Mouse (Mus musculus) hindbrain, embryonic 16.5 days (tissue): ENCODE measurements around the gene Pde10a. TPM values are rescaled to one million over a fixed set of nuclear protein-coding genes. Genes with fewer than 3 reads are reported as not detected.

Experiments
- ATAC-seq: fragments of 200-750 bp; cut with Nextera tagmentation; 2 replicates; pipeline ENCODE4 v1.8.0; 2017; ENCODE audit warnings: moderate TSS enrichment, moderate library complexity
- H3K27ac ChIP-seq: fragments of 300-500 bp; sonication (generic); 2 replicates; pipeline ENCODE4 v1.5.1; 2014; ENCODE audit warnings: low read depth, mild to moderate bottlenecking, control low read depth, low read length, moderate library complexity
- H3K27me3 ChIP-seq: fragments of 300-500 bp; sonication (generic); replicated peaks from 2 replicates; pipeline ENCODE4 v1.6.1; 2014; ENCODE audit warnings: low read length; ENCODE audit not compliant: control insufficient read depth, insufficient read depth
- H3K36me3 ChIP-seq: fragments of 300-500 bp; sonication (generic); 2 replicates; pipeline ENCODE4 v1.6.1; 2014; ENCODE audit warnings: mild to moderate bottlenecking, low read length, moderate library complexity, mixed read lengths; ENCODE audit not compliant: control insufficient read depth, insufficient read depth
- H3K4me1 ChIP-seq: fragments of 300-500 bp; sonication (generic); 2 replicates; pipeline ENCODE4 v1.6.1; 2014; ENCODE audit warnings: low read depth, low read length; ENCODE audit not compliant: control insufficient read depth, insufficient read depth
- H3K4me2 ChIP-seq: fragments of 300-500 bp; sonication (generic); 2 replicates; pipeline ENCODE4 v1.6.1; 2014; ENCODE audit warnings: mild to moderate bottlenecking, low read length, control low read depth, moderate library complexity
- H3K4me3 ChIP-seq: fragments of 300-500 bp; sonication (generic); 2 replicates; pipeline ENCODE4 v1.5.1; 2014; ENCODE audit warnings: mild to moderate bottlenecking, low read length, control low read depth, moderate library complexity
- H3K9ac ChIP-seq: fragments of 300-500 bp; sonication (generic); 2 replicates; pipeline ENCODE4 v1.6.1; 2014; ENCODE audit warnings: low read depth, mild to moderate bottlenecking, control low read depth, low read length, moderate library complexity
- H3K9me3 ChIP-seq: fragments of 300-500 bp; sonication (generic); 2 replicates; pipeline ENCODE4 v1.6.1; 2014; ENCODE audit warnings: mild to moderate bottlenecking, low read length, moderate library complexity; ENCODE audit not compliant: control insufficient read depth
- WGBS: fragments of 180-500 bp; shearing (Covaris S2); extraction: QIAGEN DNeasy Blood & Tissue Kit; methylation state at CpG from one replicate; pipeline ENCODE4 v1.1.7; 2014; 5-methylcytosine and 5-hydroxymethylcytosine counted together
- polyA plus RNA-seq: library from polyadenylated mRNA; unstranded; fragments of >200 nt; fragmentation: Nextera tagmentation; extraction: Ambion mirVana; gene quantifications from 2 replicates; pipeline ENCODE4 v1.2.1, GENCODE M21; 2015

Pde10a gene
- polyA plus RNA-seq, 1 experiment from 2014 or later: 11.3 TPM

GRCm38 (mm10) chr17:8493461-8493860 is 31.7 kb upstream of the Pde10a start:
- H3K4me3 ChIP-seq: no peak overlapping the region
- H3K9me3 ChIP-seq: no peaks in the 10 kb centered on the region
- H3K9ac ChIP-seq: no peak overlapping the region
- H3K4me1 ChIP-seq: no peaks in the 10 kb centered on the region
- WGBS: 91% methylated on average over 4 of the region's 4 CpGs
- no peaks in the 10 kb centered on the region for H3K36me3 ChIP-seq
- no peak for ATAC-seq
- H3K4me2 ChIP-seq: no peak overlapping the region
- H3K27ac ChIP-seq: no peak overlapping the region
- no peaks in the 10 kb centered on the region for H3K27me3 ChIP-seq

GRCm38 (mm10) chr17:8498151-8498550 is 27.0 kb upstream of the Pde10a start:
- no peak for ATAC-seq

GRCm38 (mm10) chr17:8498655-8499054 is 26.5 kb upstream of the Pde10a start:
- H3K27me3 ChIP-seq: no peaks in the 10 kb centered on the region
- H3K9me3 ChIP-seq: no peaks in the 10 kb centered on the region
- WGBS: 55% methylated on average over 5 of the region's 5 CpGs
- no peak for ATAC-seq
- H3K4me2 ChIP-seq: no peak overlapping the region
- no peaks in the 10 kb centered on the region for H3K4me1 ChIP-seq
- H3K36me3 ChIP-seq: no peaks in the 10 kb centered on the region
- no peak overlapping the region for H3K27ac ChIP-seq
- no peak overlapping the region for H3K4me3 ChIP-seq
- no peak overlapping the region for H3K9ac ChIP-seq

More at GRCm38 (mm10) chr17:8498151-8498550, 27.0 kb upstream of the Pde10a start:
- no peaks in the 10 kb centered on the region for H3K36me3 ChIP-seq
- H3K4me1 ChIP-seq: no peaks in the 10 kb centered on the region
- 60% methylated on average over 1 of the region's 1 CpGs for WGBS
- no peaks in the 10 kb centered on the region for H3K9me3 ChIP-seq
- H3K27ac ChIP-seq: no peak overlapping the region
- no peak overlapping the region for H3K4me2 ChIP-seq
- no peaks in the 10 kb centered on the region for H3K27me3 ChIP-seq
- no peak overlapping the region for H3K9ac ChIP-seq
- no peak overlapping the region for H3K4me3 ChIP-seq

- ATAC-seq: no peak
- Histone ChIP-seq H3K9me3 (no peaks in the 10 kb centered on the region), H3K4me2 (no peak overlapping the region), H3K4me3 (no peak overlapping the region), H3K4me1 (no peaks in the 10 kb centered on the region), H3K27ac (no peak overlapping the region), H3K27me3 (no peaks in the 10 kb centered on the region), H3K36me3 (no peaks in the 10 kb centered on the region), H3K9ac (no peak overlapping the region)
- 66% methylated on average over 4 of the region's 4 CpGs for WGBS
These were observed 25.5 kb upstream of the Pde10a start for GRCm38 (mm10) chr17:8499564-8500117.

GRCm38 (mm10) chr17:8504381-8504780 is 20.8 kb upstream of the Pde10a start:
- H3K27me3 ChIP-seq: no peaks in the 10 kb centered on the region
- H3K9ac ChIP-seq: no peak overlapping the region
- no peak overlapping the region for H3K27ac ChIP-seq
- no peak for ATAC-seq
- 92% methylated on average over 3 of the region's 3 CpGs for WGBS
- no peaks in the 10 kb centered on the region for H3K36me3 ChIP-seq
- no peaks in the 10 kb centered on the region for H3K9me3 ChIP-seq
- H3K4me1 ChIP-seq: peaks cover 22% of the 10 kb centered on the region
- H3K4me2 ChIP-seq: no peak overlapping the region
- H3K4me3 ChIP-seq: no peak overlapping the region

- peak overlapping the region; percentile 60 for H3K9ac ChIP-seq
- ATAC-seq: peak; percentile 83
- peak overlapping the region; percentile 84 for H3K27ac ChIP-seq
- H3K4me3 ChIP-seq: peak overlapping the region; percentile 37
- H3K4me2 ChIP-seq: peak overlapping the region; percentile 60
- 2% methylated on average over 20 of the region's 20 CpGs for WGBS
- H3K9me3 ChIP-seq: no peaks in the 10 kb centered on the region
- H3K36me3 ChIP-seq: no peaks in the 10 kb centered on the region
- H3K27me3 ChIP-seq: no peaks in the 10 kb centered on the region
- H3K4me1 ChIP-seq: peaks cover 22% of the 10 kb centered on the region
These were observed 19.3 kb upstream of the Pde10a start for GRCm38 (mm10) chr17:8505669-8506426.

GRCm38 (mm10) chr17:8506726-8507125 is 18.4 kb upstream of the Pde10a start:
- 38% methylated on average over 6 of the region's 6 CpGs for WGBS
- Histone ChIP-seq H3K4me3 (no peak overlapping the region), H3K36me3 (no peaks in the 10 kb centered on the region), H3K27me3 (no peaks in the 10 kb centered on the region), H3K9me3 (no peaks in the 10 kb centered on the region), H3K4me2 (no peak overlapping the region), H3K9ac (no peak overlapping the region), H3K4me1 (peaks cover 22% of the 10 kb centered on the region), H3K27ac (no peak overlapping the region)
- no peak for ATAC-seq

GRCm38 (mm10) chr17:8507654-8508053 is 17.5 kb upstream of the Pde10a start:
- 4% methylated on average over 3 of the region's 3 CpGs for WGBS
- H3K4me2 ChIP-seq: peak overlapping the region; percentile 58
- H3K4me3 ChIP-seq: peak overlapping the region; percentile 34; the same call in 1 of the 2 replicates
- peak overlapping the region; percentile 41; the same call in 1 of the 2 replicates for H3K9ac ChIP-seq
- H3K4me1 ChIP-seq: peaks cover 22% of the 10 kb centered on the region
- H3K27me3 ChIP-seq: no peaks in the 10 kb centered on the region
- H3K27ac ChIP-seq: 0 out of 2 replicates have a peak overlapping the region, but pooled peaks have one; percentile 19
- H3K9me3 ChIP-seq: no peaks in the 10 kb centered on the region
- H3K36me3 ChIP-seq: no peaks in the 10 kb centered on the region
- no peak for ATAC-seq

GRCm38 (mm10) chr17:8508305-8509141 is 16.6 kb upstream of the Pde10a start:
- no peaks in the 10 kb centered on the region for H3K36me3 ChIP-seq
- ATAC-seq: peak; percentile 91

More at GRCm38 (mm10) chr17:8508305-8509141, 16.6 kb upstream of the Pde10a start:
- Histone ChIP-seq H3K4me3 (peak overlapping the region; percentile 34), H3K4me2 (peak overlapping the region; percentile 58), H3K4me1 (peaks cover 22% of the 10 kb centered on the region), H3K27me3 (no peaks in the 10 kb centered on the region), H3K9ac (peak overlapping the region; percentile 44), H3K9me3 (no peaks in the 10 kb centered on the region), H3K27ac (peak overlapping the region; percentile 71)
- WGBS: 0% methylated on average over 16 of the region's 16 CpGs
